Mouse (Mus musculus) limb, embryonic 15.5 days (tissue): ENCODE results near the gene Rnf5. TPM values are rescaled to one million over a fixed set of nuclear protein-coding genes. Genes with fewer than 3 reads are reported as not detected.

Experiments
- ATAC-seq: fragments of 200-750 bp; cut with Nextera tagmentation; 2 replicates; pipeline ENCODE4 v1.8.0; 2017; ENCODE audit warnings: low read depth, moderate TSS enrichment; ENCODE audit not compliant: insufficient number of reproducible peaks, low FRiP score, low TSS enrichment
- H3K27ac ChIP-seq: fragments of 300-500 bp; sonication (generic); 2 replicates; pipeline ENCODE4 v1.5.1; 2015; ENCODE audit warnings: moderate library complexity, mild to moderate bottlenecking, inconsistent platforms
- H3K27me3 ChIP-seq: fragments of 300-500 bp; sonication (generic); 2 replicates; pipeline ENCODE4 v1.6.1; 2015; ENCODE audit warnings: inconsistent platforms
- H3K36me3 ChIP-seq: fragments of 300-500 bp; sonication (generic); 2 replicates; pipeline ENCODE4 v1.6.1; 2015; ENCODE audit warnings: inconsistent platforms
- H3K4me1 ChIP-seq: fragments of 300-500 bp; sonication (generic); 2 replicates; pipeline ENCODE4 v1.6.1; 2015; ENCODE audit warnings: inconsistent platforms
- H3K4me2 ChIP-seq: fragments of 300-500 bp; sonication (generic); 2 replicates; pipeline ENCODE4 v1.6.1; 2015; ENCODE audit warnings: mild to moderate bottlenecking, inconsistent platforms
- H3K4me3 ChIP-seq: fragments of 300-500 bp; sonication (generic); 2 replicates; pipeline ENCODE4 v1.5.1; 2015; ENCODE audit warnings: mild to moderate bottlenecking, inconsistent platforms
- H3K9ac ChIP-seq: fragments of 300-500 bp; sonication (generic); 2 replicates; pipeline ENCODE4 v1.6.1; 2015; ENCODE audit warnings: inconsistent platforms
- H3K9me3 ChIP-seq: fragments of 300-500 bp; sonication (generic); 2 replicates; pipeline ENCODE4 v1.6.1; 2016; ENCODE audit warnings: inconsistent platforms
- WGBS: fragments of 180-500 bp; shearing (Covaris S2); methylation state at CpG from one replicate; pipeline ENCODE4 v1.1.7; 2015; 5-methylcytosine and 5-hydroxymethylcytosine counted together
- polyA plus RNA-seq: library from polyadenylated mRNA; unstranded; fragments of >200 nt; fragmentation: Nextera tagmentation; extraction: Ambion mirVana; gene quantifications from 2 replicates; pipeline ENCODE4 v1.2.1, GENCODE M21; 2015

Gene Rnf5
- polyA plus RNA-seq, 1 experiment from 2014 or later, result 107 TPM

GRCm38 (mm10) chr17:34556406-34556805, 47.1 kb downstream of the Rnf5 start:
- no peaks in the 10 kb centered on the region for H3K4me1 ChIP-seq
- WGBS, result 81% methylated on average over 8 of the region's 8 CpGs
- H3K36me3 ChIP-seq, result no peaks in the 10 kb centered on the region
- no peak overlapping the region for H3K4me2 ChIP-seq
- H3K27me3 ChIP-seq, result no peaks in the 10 kb centered on the region
- H3K4me3 ChIP-seq, result no peak overlapping the region
- no peak for ATAC-seq
- H3K9me3 ChIP-seq, result no peaks in the 10 kb centered on the region
- no peak overlapping the region for H3K9ac ChIP-seq
- no peak overlapping the region for H3K27ac ChIP-seq

- WGBS, result 18% methylated on average over 5 of the region's 5 CpGs
- no peak overlapping the region for H3K4me3 ChIP-seq
- ATAC-seq, result no peak
- no peaks in the 10 kb centered on the region for H3K27me3 ChIP-seq
- H3K9ac ChIP-seq, result no peak overlapping the region
- no peak overlapping the region for H3K4me2 ChIP-seq
- H3K27ac ChIP-seq, result no peak overlapping the region
- no peaks in the 10 kb centered on the region for H3K4me1 ChIP-seq
- no peaks in the 10 kb centered on the region for H3K36me3 ChIP-seq
- H3K9me3 ChIP-seq, result no peaks in the 10 kb centered on the region
Observed at GRCm38 (mm10) chr17:34555483-34555882, 48.0 kb downstream of the Rnf5 start.

Other genes with a start within 250 kb of the Rnf5 start
- 0.20 TPM in 2 replicates for gene Btnl2, start 248.9 kb downstream of the Rnf5 start, polyA plus RNA-seq
- gene Btnl1, start 226.6 kb downstream of the Rnf5 start, polyA plus RNA-seq, result not detected in 2 replicates
- gene BC051142, start 204.9 kb downstream of the Rnf5 start, polyA plus RNA-seq, result 0.61 TPM in 1 of 2 replicates, not detected in the other
- not detected in 2 replicates for gene Btnl4, start 126.4 kb downstream of the Rnf5 start, polyA plus RNA-seq
- not detected in 2 replicates for gene Btnl6, start 86.3 kb downstream of the Rnf5 start, polyA plus RNA-seq
- gene Notch4, start 39.4 kb downstream of the Rnf5 start, polyA plus RNA-seq, result 3.4 and 5.9 TPM in 2 replicates
- 7.2 and 10.1 TPM in 2 replicates for gene Gpsm3, start 13.9 kb downstream of the Rnf5 start, polyA plus RNA-seq
- gene Pbx2, start 12.4 kb downstream of the Rnf5 start, polyA plus RNA-seq, result 9.6 and 9.8 TPM in 2 replicates
- gene Ager, start 5.8 kb downstream of the Rnf5 start, polyA plus RNA-seq, result 2.0 and 2.5 TPM in 2 replicates
- 45.8 and 50.6 TPM in 2 replicates for gene Agpat1, start 572 bp upstream of the Rnf5 start, polyA plus RNA-seq
- gene Egfl8, start 12.3 kb upstream of the Rnf5 start, polyA plus RNA-seq, result 8.3 and 13.4 TPM in 2 replicates
- gene Ppt2, start 24.8 kb upstream of the Rnf5 start, polyA plus RNA-seq, result 26.8 and 29.9 TPM in 2 replicates
- 0.46 and 0.60 TPM in 2 replicates for gene Prrt1, start 25.8 kb upstream of the Rnf5 start, polyA plus RNA-seq
- 15.5 and 17.1 TPM in 2 replicates for gene Fkbpl, start 41.1 kb upstream of the Rnf5 start, polyA plus RNA-seq
- 85.4 and 88.3 TPM in 2 replicates for gene Atf6b, start 43.5 kb upstream of the Rnf5 start, polyA plus RNA-seq
- gene Tnxb, start 66.8 kb upstream of the Rnf5 start, polyA plus RNA-seq, result 1.9 and 4.2 TPM in 2 replicates
- 1.5 and 3.3 TPM in 2 replicates for gene C4b, start 140.2 kb upstream of the Rnf5 start, polyA plus RNA-seq
- gene Cyp21a1, start 200.9 kb upstream of the Rnf5 start, polyA plus RNA-seq, result 0.12 and 0.25 TPM in 2 replicates
- gene Stk19, start 233.3 kb upstream of the Rnf5 start, polyA plus RNA-seq, result 26.1 and 29.3 TPM in 2 replicates
- gene Dxo, start 233.3 kb upstream of the Rnf5 start, polyA plus RNA-seq, result 62.1 and 65.8 TPM in 2 replicates
- gene Skiv2l, start 246.5 kb upstream of the Rnf5 start, polyA plus RNA-seq, result 47.2 and 47.4 TPM in 2 replicates
- 90.1 and 96.4 TPM in 2 replicates for gene Nelfe, start 246.7 kb upstream of the Rnf5 start, polyA plus RNA-seq